Mouse (Mus musculus): Measurements from ENCODE around the gene Anxa3.

DNA sequence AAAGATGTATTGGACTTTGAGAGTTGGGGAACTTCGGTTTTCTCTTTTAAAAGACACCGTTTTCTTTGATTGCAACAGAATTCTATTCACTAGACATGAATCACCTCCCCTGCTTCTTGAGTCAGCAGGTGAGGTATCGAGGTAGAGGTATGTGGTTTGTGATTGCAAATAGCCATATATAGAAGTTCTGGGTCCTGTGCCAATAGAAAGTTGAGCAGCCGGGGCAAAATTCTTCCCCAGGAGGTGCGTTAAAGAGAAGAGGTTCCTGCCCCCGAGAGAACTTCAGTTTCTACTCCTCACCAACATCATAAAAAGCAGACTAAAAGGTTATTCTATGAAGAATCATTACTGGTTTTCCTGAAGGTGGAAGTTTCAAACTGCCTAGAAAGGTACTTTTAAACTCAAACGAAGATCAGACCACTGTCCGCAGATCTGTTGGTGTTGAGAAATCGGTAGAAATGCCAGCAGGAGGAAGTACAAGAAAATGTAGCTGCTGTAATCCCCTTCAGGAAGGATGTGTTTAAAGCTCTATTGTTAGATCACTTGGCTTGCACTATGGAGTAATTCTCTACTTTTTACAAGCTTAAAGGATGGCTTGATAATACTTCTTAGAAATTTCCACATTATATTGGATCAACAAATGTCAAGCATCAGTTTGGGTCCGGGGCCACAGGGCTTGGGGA lies 955 bp downstream of the Anxa3 start:
- TF ChIP-seq E2F4 (IDR thresholded peaks at IDR 0.05; ENCODE audit: insufficient read depth): no peak
- no peak for TF ChIP-seq POLR2A (IDR thresholded peaks at IDR 0.05; ENCODE audit: insufficient read length, low read depth)
